In the genomic region with DNA sequence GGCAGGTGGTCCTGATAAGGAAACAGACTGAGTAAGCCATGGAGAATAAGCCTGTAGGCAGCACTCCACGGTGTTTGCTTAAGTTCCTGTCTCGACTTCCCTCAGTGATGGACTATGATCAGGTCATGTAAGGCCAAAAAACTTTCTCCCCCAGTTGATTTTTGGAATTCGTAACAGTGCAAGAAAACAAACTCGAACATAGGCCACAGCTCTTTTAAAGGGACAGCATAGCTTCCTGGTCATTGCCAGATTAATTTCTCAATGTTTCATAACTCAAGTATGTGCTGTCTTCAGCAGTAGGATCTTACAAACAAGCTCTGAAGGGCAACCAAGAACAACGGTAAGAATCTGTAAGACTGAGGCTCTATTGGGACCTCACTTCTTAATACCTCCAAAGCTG, we compare ENCODE assay signal across 14 mouse cellular contexts.
"Had no signal": no experiment of that assay in that cellular context is flagged by ENCODE, and none has a peak within 500 bp of the region (broad histone marks: within the 10 kb centered on the region; RNA-seq: fewer than 3 reads in every experiment).

No protein-coding gene starts in this region.

- H3K4me1 ChIP-seq: intestine, embryonic 15.5 days; limb, embryonic 10.5 days; midbrain, embryonic 10.5 days; neural tube, embryonic 15.5 days had no signal

- H3K27me3 ChIP-seq: intestine, embryonic 15.5 days; liver, embryonic 15.5 days; neural tube, embryonic 15.5 days had no signal

- ATAC-seq: intestine, embryonic 15.5 days had no signal

- H3K36me3 ChIP-seq: intestine, embryonic 15.5 days; limb, embryonic 10.5 days; liver, embryonic 15.5 days; midbrain, embryonic 10.5 days; neural tube, embryonic 15.5 days had no signal

- H3K9me3 ChIP-seq: intestine, embryonic 15.5 days; limb, embryonic 10.5 days; liver, embryonic 15.5 days; midbrain, embryonic 10.5 days; neural tube, embryonic 15.5 days had no signal

- H3K9ac ChIP-seq: intestine, embryonic 15.5 days; liver, embryonic 15.5 days; neural tube, embryonic 15.5 days had no signal

- DNase-seq: kidney, adult 18-20 months; lung, postnatal 36 days; midbrain, embryonic 14.5 days; spleen, adult 18-20 months; thymus, adult 18-20 months; thymus, postnatal 25 days had no signal

- H3K27ac ChIP-seq: intestine, embryonic 15.5 days; kidney, postnatal 0 days; left cerebral cortex, adult 2 months; limb, embryonic 10.5 days; liver, embryonic 15.5 days; midbrain, embryonic 10.5 days; neural tube, embryonic 15.5 days had no signal

- H3K4me3 ChIP-seq: intestine, embryonic 15.5 days; left cerebral cortex, adult 2 months; limb, embryonic 10.5 days; liver, embryonic 15.5 days; midbrain, embryonic 10.5 days; myocyte; neural tube, embryonic 15.5 days had no signal

- H3K4me2 ChIP-seq: intestine, embryonic 15.5 days; liver, embryonic 15.5 days; neural tube, embryonic 15.5 days had no signal
